Mouse (Mus musculus): ENCODE data around the gene Gpatch11.

DNA sequence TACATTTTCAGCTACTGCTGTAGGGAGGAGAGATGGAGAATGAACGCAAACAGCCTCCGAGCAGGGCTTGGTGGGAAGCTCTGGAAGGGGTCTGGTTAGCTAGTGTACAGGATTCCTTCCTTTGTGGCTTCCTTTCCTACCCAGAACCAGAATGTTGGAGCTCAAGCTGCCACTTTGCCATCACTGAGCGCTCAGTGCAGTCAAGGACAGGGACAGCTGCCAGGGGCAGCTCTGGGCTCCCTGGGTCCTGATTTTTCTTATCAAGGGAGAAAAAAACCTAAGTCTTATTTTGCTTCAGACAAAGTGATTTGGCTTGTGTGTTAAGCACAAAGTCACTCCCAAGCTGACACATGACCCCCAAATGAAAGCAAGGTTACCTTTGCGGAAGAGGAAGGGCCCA, 53.2 kb downstream of the Gpatch11 start:
- TF ChIP-seq CTCF (IDR thresholded peaks at IDR 0.05; ENCODE audit: control insufficient read depth, insufficient read depth, insufficient read length) (no peak), USF1 (IDR thresholded peaks at IDR 0.05; ENCODE audit: low read depth) (no peak), MAX (IDR thresholded peaks at IDR 0.05) (no peak), CEBPB (IDR thresholded peaks at IDR 0.05; ENCODE audit: low read depth) (no peak), MYOG (IDR thresholded peaks at IDR 0.05; ENCODE audit: control insufficient read depth, extremely low read depth, insufficient read length) (no peak)
